Mouse (Mus musculus): ENCODE data around the gene Gipc1.

Gipc1 gene

GRCm38 (mm10) chr8:83652030-83652743 lies at the start of gene Gipc1:
Gene Gipc1, plus strand, starts transcription at chr8:83652677.
- DNase-seq, result peak; percentile 93

- DNase-seq, result peak; percentile 98
Measured at GRCm38 (mm10) chr8:83607661-83608397, 44.6 kb upstream of the Gipc1 start, which contains the start of the genes Tecr and Dnajb1. Gene Tecr, minus strand, starts transcription at chr8:83607971. Gene Dnajb1, plus strand, starts transcription at chr8:83608193.

- DNase-seq, result peak; percentile 72
Measured at GRCm38 (mm10) chr8:83608398-83608829, 44.1 kb upstream of the Gipc1 start.

- no peak for DNase-seq
Measured at GRCm38 (mm10) chr8:83609086-83609485, 43.4 kb upstream of the Gipc1 start.

- no peak for DNase-seq
Measured at GRCm38 (mm10) chr8:83609547-83610180, 42.8 kb upstream of the Gipc1 start.

GRCm38 (mm10) chr8:83611921-83612320 lies 40.6 kb upstream of the Gipc1 start:
- no peak for DNase-seq

- no peak for DNase-seq
Measured at GRCm38 (mm10) chr8:83613695-83614094, 38.8 kb upstream of the Gipc1 start.

GRCm38 (mm10) chr8:83616625-83617024 lies 35.9 kb upstream of the Gipc1 start:
- no peak for DNase-seq

GRCm38 (mm10) chr8:83617111-83617510 lies 35.4 kb upstream of the Gipc1 start:
- no peak for DNase-seq

- DNase-seq, result no peak
Measured at GRCm38 (mm10) chr8:83618566-83618965, 33.9 kb upstream of the Gipc1 start.

- no peak for DNase-seq
Measured at GRCm38 (mm10) chr8:83619568-83620285, 32.8 kb upstream of the Gipc1 start.

GRCm38 (mm10) chr8:83621691-83622388 lies 30.6 kb upstream of the Gipc1 start:
- DNase-seq, result no peak

GRCm38 (mm10) chr8:83622389-83622989 lies 30.0 kb upstream of the Gipc1 start:
- DNase-seq, result peak; percentile 97

- no peak for DNase-seq
Measured at GRCm38 (mm10) chr8:83623549-83623948, 28.9 kb upstream of the Gipc1 start.

GRCm38 (mm10) chr8:83624739-83625138 lies 27.7 kb upstream of the Gipc1 start:
- DNase-seq, result no peak

GRCm38 (mm10) chr8:83625676-83626299 lies 26.7 kb upstream of the Gipc1 start:
- DNase-seq, result no peak

- DNase-seq, result no peak
Measured at GRCm38 (mm10) chr8:83632083-83632707, 20.3 kb upstream of the Gipc1 start.

- DNase-seq, result no peak
Measured at GRCm38 (mm10) chr8:83638856-83639255, 13.6 kb upstream of the Gipc1 start.

- no peak for DNase-seq
Measured at GRCm38 (mm10) chr8:83639649-83640048, 12.8 kb upstream of the Gipc1 start.

GRCm38 (mm10) chr8:83647511-83647910 lies 5.0 kb upstream of the Gipc1 start:
- DNase-seq, result no peak

GRCm38 (mm10) chr8:83648031-83648430 lies 4.4 kb upstream of the Gipc1 start:
- DNase-seq, result no peak
